Mouse (Mus musculus): ENCODE data around the gene Olfr769.
A peak's percentile ranks its signal among the peaks of the same experiment; 100 is the strongest.
"Not testable (repeated sequence)": the region's sequence is repeated elsewhere in the genome, so short reads cannot be mapped to it uniquely, and the experiment has no call there.

Olfr769 gene

DNA sequence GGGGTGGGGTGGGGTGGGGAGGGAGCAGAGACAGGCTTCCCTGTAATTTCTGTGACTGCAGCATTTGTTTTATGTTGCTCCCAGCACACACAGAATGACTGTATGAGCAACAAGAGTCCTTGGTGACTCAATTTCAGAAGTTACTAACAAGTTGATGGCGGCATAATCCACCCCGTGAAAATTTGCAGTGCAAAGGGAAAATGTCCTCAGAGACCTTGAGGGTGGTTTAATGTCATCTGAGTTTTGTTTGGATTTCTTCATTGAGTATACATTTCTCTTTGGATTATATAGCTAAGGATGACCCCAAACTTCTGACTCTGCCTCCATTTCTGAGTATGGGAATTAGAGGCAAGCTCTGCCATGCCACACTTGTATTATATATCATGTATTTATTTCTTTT lies at the start of gene Olfr769:
Olfr769 (minus strand) TSS at position 101 of the 400 bp plus-strand sequence.
- no peak for DNase-seq

GRCm38 (mm10) chr10:129164651-129165050 lies 47.0 kb upstream of the Olfr769 start, which contains the start of gene Olfr771:
Gene Olfr771, minus strand, starts transcription at chr10:129164751.
- DNase-seq: no peak

DNA sequence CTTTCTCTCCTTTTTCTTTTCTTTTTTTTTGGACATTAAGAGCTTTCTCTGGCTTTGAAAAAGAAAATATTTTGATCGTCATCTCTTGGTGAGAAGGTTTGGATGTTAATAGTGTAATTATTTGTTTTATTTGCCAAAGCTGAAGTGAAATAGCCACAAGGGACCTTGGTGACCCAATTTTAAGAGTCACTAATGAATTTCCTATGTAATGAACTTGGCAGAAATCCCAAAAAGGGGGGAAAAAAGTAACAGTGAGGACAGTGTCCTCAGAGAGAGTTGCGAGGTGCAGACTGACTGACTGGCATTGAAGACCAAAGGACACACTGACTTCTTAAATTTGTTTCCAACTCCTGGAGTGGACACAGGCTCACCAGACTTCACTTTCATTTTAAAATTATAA lies 21.2 kb upstream of the Olfr769 start, which contains the start of gene Olfr770:
Olfr770 (minus strand) TSS at position 101 of the 400 bp plus-strand sequence.
- DNase-seq: peak; percentile 4

- no peak for DNase-seq
These were observed 2.5 kb downstream of the Olfr769 start for GRCm38 (mm10) chr10:129115146-129115545.

- no peak for DNase-seq
These were observed 16.4 kb downstream of the Olfr769 start for GRCm38 (mm10) chr10:129101231-129101630.

DNA sequence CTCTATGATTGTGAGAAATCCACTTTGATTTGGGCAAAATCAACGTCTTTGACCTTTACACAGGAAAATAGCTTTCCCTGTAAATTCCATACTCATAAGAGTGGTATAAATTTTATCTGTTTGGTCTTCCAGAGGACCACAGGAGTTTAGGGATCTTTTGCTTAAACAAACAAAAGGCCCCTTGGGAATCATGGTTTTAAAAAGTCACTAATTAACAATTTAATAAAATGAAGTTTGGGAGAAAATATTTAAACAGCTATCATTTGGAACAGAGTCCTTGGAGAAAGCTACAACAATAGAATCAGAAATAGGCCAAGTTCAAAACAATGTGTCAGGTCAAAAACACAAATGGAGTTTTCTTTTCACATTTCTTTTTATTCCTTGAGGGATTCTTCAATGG lies 18.4 kb downstream of the Olfr769 start, which contains the start of gene Olfr768:
Olfr768 (minus strand) TSS at position 101 of the 400 bp plus-strand sequence.
- DNase-seq: no peak

DNA sequence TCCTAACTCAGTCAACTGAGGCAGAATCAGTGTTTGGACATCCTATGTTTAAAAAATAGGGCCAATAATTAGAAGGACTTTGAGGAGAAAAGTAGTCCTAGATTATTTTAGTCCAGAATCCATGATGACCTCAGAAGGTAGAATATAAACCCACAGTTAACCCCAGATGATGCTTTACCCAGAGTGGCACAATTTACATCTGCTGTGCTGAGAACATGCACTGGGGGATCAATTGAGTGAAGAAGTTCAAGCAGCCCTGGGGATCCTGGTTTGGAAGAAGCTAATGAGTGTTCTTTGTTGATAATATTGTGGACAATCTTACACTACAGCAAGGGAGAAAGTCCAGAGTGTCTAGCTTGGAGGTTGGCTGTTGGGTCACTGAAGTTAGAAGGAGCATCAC lies 34.9 kb downstream of the Olfr769 start, which contains the start of gene Olfr767:
Olfr767 (minus strand) TSS at position 101 of the 400 bp plus-strand sequence.
- DNase-seq: not testable (repeated sequence)

GRCm38 (mm10) chr10:129068877-129069276 lies 48.8 kb downstream of the Olfr769 start, which contains the start of gene Olfr766-ps1:
Gene Olfr766-ps1, minus strand, starts transcription at chr10:129068977.
- no peak for DNase-seq
